23 mouse cellular contexts compared by ENCODE assay signal in genomic region chr9:115273095-115273649, GRCm38 (mm10).
"Had no signal": no experiment of that assay in that cellular context is flagged by ENCODE, and none has a peak within 500 bp of the region (broad histone marks: within the 10 kb centered on the region; RNA-seq: fewer than 3 reads in every experiment).

No protein-coding gene starts in this region.

- H3K27me3 ChIP-seq: heart, embryonic 12.5 days; hindbrain, embryonic 12.5 days; limb, embryonic 12.5 days had no signal

- ATAC-seq: forebrain, embryonic 16.5 days; hindbrain, embryonic 16.5 days; inflammation-experienced regulatory T-cells, adult 6 months; intestine, embryonic 16.5 days had no signal

- H3K27ac ChIP-seq: gastrocnemius, adult 2 months; heart, adult 2 months; heart, embryonic 10.5 days; hindbrain, embryonic 10.5 days; hindbrain, embryonic 12.5 days; hindbrain, embryonic 14.5 days; layer of hippocampus, adult 2 months; left cerebral cortex, adult 2 months; limb, embryonic 10.5 days; limb, embryonic 12.5 days had no signal

- H3K4me2 ChIP-seq: heart, embryonic 12.5 days; hindbrain, embryonic 12.5 days; hindbrain, embryonic 14.5 days; limb, embryonic 12.5 days had no signal

- H3K9me3 ChIP-seq: heart, embryonic 10.5 days; heart, embryonic 12.5 days; hindbrain, embryonic 10.5 days; hindbrain, embryonic 12.5 days; limb, embryonic 10.5 days; limb, embryonic 12.5 days had no signal

- H3K4me1 ChIP-seq: heart, embryonic 10.5 days; heart, embryonic 12.5 days; hindbrain, embryonic 10.5 days; hindbrain, embryonic 12.5 days; limb, embryonic 10.5 days; limb, embryonic 12.5 days had no signal

- H3K9ac ChIP-seq: heart, embryonic 12.5 days; hindbrain, embryonic 12.5 days; hindbrain, embryonic 14.5 days; limb, embryonic 12.5 days had no signal

- DNase-seq: gastrocnemius, adult 2 months; gastrocnemius, postnatal 10 days; gastrocnemius, postnatal 25 days; heart, postnatal 10 days; heart, postnatal 4 days; kidney, postnatal 10 days; kidney, postnatal 25 days; kidney, postnatal 4 days; liver had no signal

- H3K4me3 ChIP-seq: gastrocnemius, adult 2 months; heart, adult 2 months; heart, embryonic 10.5 days; heart, embryonic 12.5 days; hindbrain, embryonic 10.5 days; hindbrain, embryonic 12.5 days; layer of hippocampus, adult 2 months; left cerebral cortex, adult 2 months; limb, embryonic 10.5 days; limb, embryonic 12.5 days had no signal
